Mouse (Mus musculus) heart, postnatal 0 days (tissue): ENCODE measurements at regions not wholly inside any gene's neighbourhood (a gene's known extent, or its start where the extent isn't known, plus 50 kb on each side); places are given as distances from the start of the nearest gene placed in this dataset.

ENCODE experiments used
- ATAC-seq: fragments of 200-750 bp; cut with Nextera tagmentation; 2 replicates; pipeline ENCODE4 v1.8.0; 2017; ENCODE audit warnings: low read depth, moderate number of reproducible peaks, moderate library complexity; ENCODE audit not compliant: insufficient read depth
- DNase-seq: peaks from one replicate; pipeline ENCODE4 v3.0.0-alpha.2; 2016; ENCODE audit warnings: low spot score
- H3K27ac ChIP-seq: fragments of 300-500 bp; sonication (generic); 2 replicates; pipeline ENCODE4 v1.5.1; 2014; ENCODE audit warnings: low read depth, mild to moderate bottlenecking
- H3K27me3 ChIP-seq: fragments of 300-500 bp; sonication (generic); 2 replicates; pipeline ENCODE4 v1.6.1; 2014; ENCODE audit warnings: low read length, mixed read lengths; ENCODE audit not compliant: control insufficient read depth, insufficient read depth
- H3K36me3 ChIP-seq: fragments of 300-500 bp; sonication (generic); replicated peaks from 2 replicates; pipeline ENCODE4 v1.6.1; 2014; ENCODE audit warnings: low read length, mixed read lengths; ENCODE audit not compliant: control insufficient read depth, insufficient read depth
- H3K4me1 ChIP-seq: fragments of 300-500 bp; sonication (generic); 2 replicates; pipeline ENCODE4 v1.6.1; 2014; ENCODE audit warnings: antibody characterized with exemption; ENCODE audit not compliant: control insufficient read depth, insufficient read depth
- H3K4me2 ChIP-seq: fragments of 300-500 bp; sonication (generic); 2 replicates; pipeline ENCODE4 v1.6.1; 2014; ENCODE audit warnings: low read depth, mild to moderate bottlenecking, low read length, moderate library complexity
- H3K4me3 ChIP-seq: fragments of 300-500 bp; sonication (generic); 2 replicates; pipeline ENCODE4 v1.5.1; 2014; ENCODE audit warnings: low read depth, low read length
- H3K9ac ChIP-seq: fragments of 300-500 bp; sonication (generic); replicated peaks from 2 replicates; pipeline ENCODE4 v1.6.1; 2014; ENCODE audit warnings: low read depth, low read length, mixed read lengths
- H3K9me3 ChIP-seq: fragments of 300-500 bp; sonication (generic); replicated peaks from 2 replicates; pipeline ENCODE4 v1.6.1; 2016; ENCODE audit warnings: low read length; ENCODE audit not compliant: control insufficient read depth
- CTCF ChIP-seq: IDR thresholded peaks from 2 replicates; pipeline ENCODE4 v1.5.1; 2016; ENCODE audit warnings: antibody characterized with exemption, control low read depth, low read depth
- EP300 ChIP-seq: IDR thresholded peaks from 2 replicates; pipeline ENCODE4 v1.6.1; 2016; ENCODE audit warnings: antibody characterized with exemption, low read depth
- WGBS: fragments of 180-500 bp; shearing (Covaris S2); extraction: QIAGEN DNeasy Blood & Tissue Kit; methylation state at CpG from one replicate; pipeline ENCODE4 v1.1.7; 2014; 5-methylcytosine and 5-hydroxymethylcytosine counted together

DNA sequence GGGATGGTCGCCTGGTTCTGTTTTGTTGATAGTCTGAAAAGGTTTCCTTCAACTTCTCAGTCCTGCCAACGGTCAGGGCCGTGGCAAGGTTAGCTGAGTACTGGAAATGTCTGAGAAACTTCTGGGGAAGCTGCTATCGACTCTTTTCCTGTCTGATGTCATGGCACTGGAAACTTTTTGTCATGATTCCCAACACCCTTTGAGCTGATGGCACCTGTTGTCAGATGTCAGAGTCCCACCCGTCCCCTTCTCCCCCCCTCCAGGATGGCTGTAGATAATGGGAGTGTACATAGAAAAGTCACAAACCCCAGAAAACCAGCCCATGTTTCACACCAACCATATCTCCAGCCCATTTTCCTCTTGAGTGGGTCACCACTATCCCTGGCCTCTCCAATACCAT, 167.0 kb downstream of the Ackr3 start:
- Histone ChIP-seq H3K27me3 (no peaks in the 10 kb centered on the region), H3K9ac (no peak overlapping the region), H3K4me1 (0 out of 2 replicates have a peak, but pooled peaks cover 5% of the 10 kb centered on the region), H3K4me2 (no peak overlapping the region), H3K36me3 (no peaks in the 10 kb centered on the region), H3K4me3 (no peak overlapping the region), H3K27ac (no peak overlapping the region), H3K9me3 (no peaks in the 10 kb centered on the region)
- DNase-seq (no peak), ATAC-seq (no peak)
- no peak for TF ChIP-seq EP300
- TF ChIP-seq CTCF = no peak
- WGBS = 46% methylated on average over 5 of the region's 5 CpGs

DNA sequence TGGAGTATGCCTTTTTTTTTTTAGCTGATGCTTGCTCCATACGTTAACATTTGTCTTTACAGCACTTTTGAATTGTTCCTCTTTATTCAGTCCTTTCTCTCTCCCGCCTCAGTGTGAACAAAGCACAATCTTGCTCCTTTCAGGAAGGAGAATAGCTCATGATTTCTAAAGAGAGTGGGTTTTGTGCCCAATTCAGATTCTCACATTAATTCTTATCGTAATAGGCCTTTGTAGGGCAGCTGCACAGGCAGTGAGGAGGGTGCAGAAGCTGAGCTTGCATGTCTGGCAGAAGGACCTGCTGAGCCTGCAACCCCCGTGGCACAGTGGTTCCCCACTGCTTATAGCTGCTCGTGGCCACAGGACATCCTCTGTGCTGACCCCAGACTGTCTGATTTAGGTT, 169.2 kb downstream of the Ackr3 start:
- Histone ChIP-seq H3K27me3 (no peaks in the 10 kb centered on the region), H3K36me3 (no peaks in the 10 kb centered on the region), H3K9me3 (no peaks in the 10 kb centered on the region), H3K27ac (no peak overlapping the region), H3K4me2 (no peak overlapping the region), H3K9ac (no peak overlapping the region), H3K4me3 (no peak overlapping the region), H3K4me1 (0 out of 2 replicates have a peak, but pooled peaks cover 5% of the 10 kb centered on the region)
- 80% methylated on average over 5 of the region's 5 CpGs for WGBS
- DNase-seq = no peak
- no peak for TF ChIP-seq CTCF
- no peak for TF ChIP-seq EP300
- ATAC-seq = no peak

DNA sequence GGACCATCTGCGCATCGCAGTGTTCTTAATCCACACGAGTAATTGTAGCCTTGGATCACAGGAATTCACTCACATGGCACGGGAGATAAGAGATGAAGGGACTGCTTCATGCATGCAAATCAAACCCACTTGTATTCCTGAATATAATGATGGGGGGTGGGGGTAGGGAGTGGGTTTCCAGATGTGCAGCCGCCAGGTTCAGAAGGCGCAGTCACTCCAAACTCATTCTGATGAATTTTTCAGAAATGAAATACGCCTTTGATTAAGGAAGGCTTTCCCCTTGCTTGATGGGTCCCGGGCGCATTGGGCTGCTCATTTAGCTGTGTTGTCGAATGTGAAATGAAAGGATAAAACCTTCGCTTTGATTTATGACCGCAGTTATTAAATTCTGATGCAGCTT, 170.7 kb downstream of the Ackr3 start:
- H3K9ac ChIP-seq = no peak overlapping the region
- no peaks in the 10 kb centered on the region for H3K4me1 ChIP-seq
- ATAC-seq (no peak), DNase-seq (no peak)
- no peaks in the 10 kb centered on the region for H3K9me3 ChIP-seq
- H3K36me3 ChIP-seq = no peaks in the 10 kb centered on the region
- no peaks in the 10 kb centered on the region for H3K27me3 ChIP-seq
- no peak overlapping the region for H3K27ac ChIP-seq
- H3K4me3 ChIP-seq = no peak overlapping the region
- WGBS = 86% methylated on average over 12 of the region's 12 CpGs
- H3K4me2 ChIP-seq = no peak overlapping the region
- TF ChIP-seq EP300 (no peak), CTCF (no peak)

DNA sequence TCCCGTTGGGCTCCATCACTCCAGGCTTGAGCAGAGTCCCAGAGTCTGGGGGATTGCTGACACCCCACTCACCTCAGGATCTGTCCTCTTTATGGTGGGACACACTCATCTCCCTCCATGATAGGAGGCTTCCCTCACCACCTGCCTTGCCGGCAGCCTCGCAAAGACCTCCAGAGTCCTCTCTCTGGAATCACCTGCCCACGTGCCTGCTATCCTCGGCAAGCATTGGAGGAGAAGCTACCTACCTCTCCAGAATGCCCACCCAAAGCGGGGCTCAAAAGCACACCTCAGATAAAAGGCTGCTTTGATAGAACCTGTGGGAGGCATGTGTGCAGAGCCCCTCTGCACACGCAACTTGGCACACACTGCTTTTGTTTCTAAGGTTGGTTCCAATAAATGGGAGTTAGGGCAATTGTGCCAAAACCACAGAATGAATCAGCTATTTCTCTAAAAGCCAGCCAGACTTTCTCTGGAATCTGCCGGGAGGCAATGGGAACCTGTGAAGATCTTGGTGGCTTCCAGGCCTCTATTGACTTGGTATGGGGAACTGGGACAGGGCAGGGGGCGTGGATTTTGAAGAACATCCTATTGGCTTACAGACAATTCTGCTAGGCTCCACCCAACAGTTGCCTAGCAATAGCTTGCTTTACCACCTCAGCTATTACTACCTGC, 176.4 kb downstream of the Ackr3 start:
- no peak for ATAC-seq
- no peak overlapping the region for H3K4me3 ChIP-seq
- 81% methylated on average over 9 of the region's 9 CpGs for WGBS

DNA sequence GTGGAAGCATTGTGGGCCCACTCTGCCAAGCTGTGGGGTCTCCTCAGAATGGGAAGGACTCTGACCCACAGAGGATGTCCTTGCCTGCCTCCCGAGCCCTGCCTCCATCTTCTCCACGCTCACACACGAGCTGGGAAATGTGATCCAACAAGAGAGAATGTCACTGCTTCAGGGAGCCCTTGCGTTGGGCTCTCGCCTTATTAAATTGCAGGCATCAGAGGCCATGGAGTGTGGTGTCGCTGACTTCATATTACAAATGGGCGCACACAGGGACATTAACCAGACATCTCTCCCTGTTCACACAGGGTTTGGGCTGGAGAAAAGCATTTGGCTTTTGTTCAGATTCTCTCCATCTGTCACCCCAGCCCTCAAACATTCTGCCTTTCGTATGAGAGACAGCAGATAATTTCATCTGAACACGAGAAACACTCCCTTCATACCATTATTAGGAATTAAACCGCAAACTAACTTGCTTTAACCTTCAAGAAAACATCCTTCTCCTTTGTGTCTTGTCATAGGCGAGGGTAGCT, 179.2 kb downstream of the Ackr3 start:
- Histone ChIP-seq H3K4me3 (no peak overlapping the region), H3K9me3 (no peaks in the 10 kb centered on the region), H3K27me3 (no peaks in the 10 kb centered on the region), H3K4me1 (no peaks in the 10 kb centered on the region), H3K9ac (no peak overlapping the region), H3K4me2 (no peak overlapping the region), H3K27ac (no peak overlapping the region), H3K36me3 (no peaks in the 10 kb centered on the region)
- no peak for TF ChIP-seq EP300
- no peak for TF ChIP-seq CTCF
- WGBS = 68% methylated on average over 11 of the region's 11 CpGs
- ATAC-seq (no peak), DNase-seq (no peak)

More for the DNA sequence above, 176.4 kb downstream of the Ackr3 start:
- no peak for TF ChIP-seq EP300
- TF ChIP-seq CTCF = no peak
- H3K4me2 ChIP-seq = no peak overlapping the region
- H3K36me3 ChIP-seq = no peaks in the 10 kb centered on the region
- no peaks in the 10 kb centered on the region for H3K4me1 ChIP-seq
- no peaks in the 10 kb centered on the region for H3K27me3 ChIP-seq
- H3K27ac ChIP-seq = no peak overlapping the region
- H3K9ac ChIP-seq = no peak overlapping the region
- H3K9me3 ChIP-seq = no peaks in the 10 kb centered on the region
- DNase-seq = no peak

DNA sequence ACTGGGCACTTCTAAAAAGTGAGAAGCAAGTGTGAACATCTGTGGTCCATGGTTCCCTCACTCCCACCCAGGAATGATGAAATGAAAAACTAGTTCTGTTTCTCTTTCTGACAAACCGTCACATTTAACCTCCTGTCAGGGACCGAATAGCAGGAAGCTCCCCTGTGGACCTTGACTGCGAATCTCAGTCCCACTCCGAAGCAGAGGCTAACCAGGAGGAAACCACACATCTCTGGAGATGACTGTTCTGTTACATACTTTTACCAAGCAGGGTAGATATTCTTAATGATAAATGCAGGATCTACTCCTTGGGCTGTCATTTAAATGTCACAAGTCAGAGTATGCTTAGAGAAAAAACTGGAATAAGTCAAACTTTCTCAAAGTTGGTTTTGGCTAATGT, 181.2 kb downstream of the Ackr3 start:
- Histone ChIP-seq H3K27ac (no peak overlapping the region), H3K27me3 (no peaks in the 10 kb centered on the region), H3K4me2 (no peak overlapping the region), H3K9me3 (no peaks in the 10 kb centered on the region), H3K9ac (no peak overlapping the region), H3K4me1 (no peaks in the 10 kb centered on the region), H3K36me3 (no peaks in the 10 kb centered on the region), H3K4me3 (no peak overlapping the region)
- ATAC-seq = no peak
- WGBS = 59% methylated on average over 4 of the region's 4 CpGs
- no peak for DNase-seq
- TF ChIP-seq EP300 = no peak
- TF ChIP-seq CTCF = no peak
